Mouse (Mus musculus): ENCODE measurements around the gene Ubac2. TPM values are rescaled to one million over a fixed set of nuclear protein-coding genes. Genes with fewer than 3 reads are reported as not detected.

The Ubac2 gene
- polyA plus RNA-seq, 1 experiment from 2014 or later, result 78.2 TPM

DNA sequence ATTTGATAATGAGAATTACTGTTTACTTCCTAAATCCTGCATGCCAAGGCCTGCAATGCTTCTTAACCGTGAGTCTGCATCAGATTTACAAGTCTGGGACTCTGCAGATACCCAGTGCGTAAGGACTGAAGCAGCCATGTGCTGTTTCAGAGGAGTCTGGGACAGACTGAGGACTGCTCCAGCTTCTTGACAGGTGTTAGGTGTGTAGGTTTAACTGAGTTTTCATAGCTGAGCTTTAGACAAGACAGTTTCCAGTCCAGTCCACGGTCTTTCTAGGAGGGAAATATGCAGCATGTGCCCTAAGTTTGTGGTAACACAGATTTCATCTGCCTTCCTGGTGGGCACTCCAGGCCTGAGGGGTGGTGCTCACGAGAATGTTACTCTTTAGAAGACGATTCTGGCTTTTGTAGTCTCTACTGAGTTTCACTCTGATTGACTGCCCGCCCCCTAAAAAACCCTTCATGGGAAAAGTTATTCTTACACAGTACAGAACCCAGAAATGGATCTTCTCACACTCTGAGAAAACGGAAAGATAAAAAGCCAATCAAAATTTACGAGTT, 68.9 kb downstream of the Ubac2 start:
- no peaks in the 10 kb centered on the region for H3K4me1 ChIP-seq (ENCODE audit: control insufficient read depth, insufficient read depth, low read length)
- H3K4me2 ChIP-seq (replicated peaks; ENCODE audit: low read depth, low read length), result no peak overlapping the region
- no peak for ATAC-seq (ENCODE audit: low FRiP score, low TSS enrichment)
- H3K27ac ChIP-seq (ENCODE audit: low read depth, low read length), result no peak overlapping the region
- H3K36me3 ChIP-seq (ENCODE audit: control insufficient read depth, insufficient read depth, low read length), result no peaks in the 10 kb centered on the region
- no peak overlapping the region for H3K4me3 ChIP-seq (ENCODE audit: low read length)
- H3K27me3 ChIP-seq (ENCODE audit: control insufficient read depth, insufficient read depth, low read length), result no peaks in the 10 kb centered on the region
- H3K9ac ChIP-seq (ENCODE audit: low read depth, low read length), result no peak overlapping the region
- peaks cover 7% of the 10 kb centered on the region for H3K9me3 ChIP-seq (ENCODE audit: control insufficient read depth, low read length)
- WGBS, result 62% methylated on average over 8 of the region's 8 CpGs

DNA sequence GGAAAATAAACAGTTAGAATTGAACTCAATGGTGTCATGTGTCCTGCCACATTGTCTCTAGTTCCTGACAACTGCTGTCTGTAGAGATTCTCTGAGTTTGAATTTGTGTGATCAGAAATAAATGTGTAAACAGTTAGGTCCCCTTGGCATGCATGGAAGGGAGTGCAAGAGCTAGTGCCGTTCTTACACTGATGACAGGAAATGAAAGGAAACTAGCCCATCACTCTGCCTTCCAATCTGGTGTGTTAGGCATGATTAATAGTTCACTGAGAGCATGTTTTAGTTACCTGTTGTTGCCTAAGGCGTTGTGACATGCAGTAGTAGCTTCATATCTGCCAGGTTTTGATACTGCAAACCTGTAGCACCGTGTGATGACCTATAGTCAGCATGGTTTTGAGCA, 69.5 kb downstream of the Ubac2 start:
- Histone ChIP-seq H3K4me2 (replicated peaks; ENCODE audit: low read depth, low read length) (no peak overlapping the region), H3K36me3 (ENCODE audit: control insufficient read depth, insufficient read depth, low read length) (no peaks in the 10 kb centered on the region), H3K27me3 (ENCODE audit: control insufficient read depth, insufficient read depth, low read length) (no peaks in the 10 kb centered on the region), H3K4me1 (ENCODE audit: control insufficient read depth, insufficient read depth, low read length) (no peaks in the 10 kb centered on the region), H3K9ac (ENCODE audit: low read depth, low read length) (no peak overlapping the region), H3K27ac (ENCODE audit: low read depth, low read length) (no peak overlapping the region), H3K4me3 (ENCODE audit: low read length) (no peak overlapping the region), H3K9me3 (ENCODE audit: control insufficient read depth, low read length) (peaks cover 4% of the 10 kb centered on the region)
- ATAC-seq (ENCODE audit: low FRiP score, low TSS enrichment), result no peak
- 68% methylated on average over 3 of the region's 3 CpGs for WGBS

GRCm38 (mm10) chr14:121949436-121949835, 71.0 kb downstream of the Ubac2 start:
- no peak overlapping the region for H3K4me3 ChIP-seq (ENCODE audit: low read length)
- no peaks in the 10 kb centered on the region for H3K36me3 ChIP-seq (ENCODE audit: control insufficient read depth, insufficient read depth, low read length)
- H3K27me3 ChIP-seq (ENCODE audit: control insufficient read depth, insufficient read depth, low read length), result no peaks in the 10 kb centered on the region
- H3K4me1 ChIP-seq (ENCODE audit: control insufficient read depth, insufficient read depth, low read length), result no peaks in the 10 kb centered on the region
- H3K9ac ChIP-seq (ENCODE audit: low read depth, low read length), result no peak overlapping the region
- H3K4me2 ChIP-seq (replicated peaks; ENCODE audit: low read depth, low read length), result no peak overlapping the region
- no peak for ATAC-seq (ENCODE audit: low FRiP score, low TSS enrichment)
- H3K9me3 ChIP-seq (ENCODE audit: control insufficient read depth, low read length), result no peaks in the 10 kb centered on the region
- 92% methylated on average over 3 of the region's 3 CpGs for WGBS
- H3K27ac ChIP-seq (ENCODE audit: low read depth, low read length), result no peak overlapping the region

DNA sequence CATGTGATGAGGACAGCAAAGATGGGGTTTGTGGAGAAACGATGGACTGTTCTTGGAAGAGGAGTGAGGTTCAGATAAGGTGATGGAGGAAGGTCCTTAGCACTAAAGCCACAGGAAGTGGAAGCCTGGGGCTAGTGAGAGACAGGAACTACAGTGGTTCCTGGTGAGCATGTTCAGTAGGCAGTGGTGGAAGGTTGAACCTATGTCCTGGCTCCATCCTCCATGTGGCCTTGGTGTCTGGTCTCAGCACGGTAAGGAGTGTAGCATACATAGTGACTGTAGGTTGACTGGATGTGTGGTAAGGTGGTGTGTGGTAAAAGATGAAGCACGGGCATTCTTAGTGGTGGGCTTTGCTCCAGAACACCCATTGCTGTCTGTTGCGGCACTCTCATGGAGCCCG, 71.5 kb downstream of the Ubac2 start:
- no peaks in the 10 kb centered on the region for H3K27me3 ChIP-seq (ENCODE audit: control insufficient read depth, insufficient read depth, low read length)
- no peak overlapping the region for H3K4me2 ChIP-seq (replicated peaks; ENCODE audit: low read depth, low read length)
- ATAC-seq (ENCODE audit: low FRiP score, low TSS enrichment), result no peak
- no peak overlapping the region for H3K9ac ChIP-seq (ENCODE audit: low read depth, low read length)
- no peak overlapping the region for H3K4me3 ChIP-seq (ENCODE audit: low read length)
- no peak overlapping the region for H3K27ac ChIP-seq (ENCODE audit: low read depth, low read length)
- H3K36me3 ChIP-seq (ENCODE audit: control insufficient read depth, insufficient read depth, low read length), result no peaks in the 10 kb centered on the region
- H3K9me3 ChIP-seq (ENCODE audit: control insufficient read depth, low read length), result no peaks in the 10 kb centered on the region
- H3K4me1 ChIP-seq (ENCODE audit: control insufficient read depth, insufficient read depth, low read length), result no peaks in the 10 kb centered on the region
- 95% methylated on average over 5 of the region's 5 CpGs for WGBS

DNA sequence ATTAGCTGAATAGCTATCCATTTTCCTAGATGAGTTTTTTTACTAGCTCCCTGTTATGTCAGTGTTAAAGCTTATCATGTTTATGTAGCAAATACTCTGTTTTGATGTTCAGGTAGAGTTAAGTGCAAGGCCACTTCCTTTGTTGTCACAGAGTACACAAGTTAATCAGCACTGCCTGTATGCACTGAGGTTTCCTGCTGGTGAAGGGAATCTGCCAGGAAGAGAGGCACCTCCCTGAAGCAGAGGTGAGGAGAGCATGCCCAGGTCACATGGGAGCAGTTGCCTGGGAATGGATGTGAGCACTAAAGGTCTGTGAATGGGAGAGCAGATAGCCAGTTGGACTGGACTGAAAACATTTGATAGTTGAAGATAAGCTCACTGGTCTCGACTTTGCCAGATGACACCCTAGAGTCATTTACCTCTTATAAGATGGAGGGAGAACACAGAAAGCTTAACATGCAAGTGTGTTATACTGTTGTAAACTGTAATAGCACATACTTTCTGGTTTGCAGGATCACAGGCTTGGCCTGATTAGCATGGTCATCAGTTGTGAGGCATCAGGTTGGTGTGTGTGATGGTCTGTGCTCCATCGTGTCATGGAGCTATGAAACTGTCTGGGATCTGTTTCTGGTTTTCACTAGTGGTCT, 73.1 kb downstream of the Ubac2 start:
- ATAC-seq (ENCODE audit: low FRiP score, low TSS enrichment), result no peak
- no peak overlapping the region for H3K4me2 ChIP-seq (replicated peaks; ENCODE audit: low read depth, low read length)

GRCm38 (mm10) chr14:121952046-121952400, 73.6 kb downstream of the Ubac2 start:
- WGBS, result 78% methylated on average over 5 of the region's 5 CpGs
- no peak for ATAC-seq (ENCODE audit: low FRiP score, low TSS enrichment)
- Histone ChIP-seq H3K9me3 (ENCODE audit: control insufficient read depth, low read length) (no peaks in the 10 kb centered on the region), H3K27ac (ENCODE audit: low read depth, low read length) (no peak overlapping the region), H3K9ac (ENCODE audit: low read depth, low read length) (no peak overlapping the region), H3K4me1 (ENCODE audit: control insufficient read depth, insufficient read depth, low read length) (no peaks in the 10 kb centered on the region), H3K4me2 (replicated peaks; ENCODE audit: low read depth, low read length) (no peak overlapping the region), H3K36me3 (ENCODE audit: control insufficient read depth, insufficient read depth, low read length) (no peaks in the 10 kb centered on the region), H3K27me3 (ENCODE audit: control insufficient read depth, insufficient read depth, low read length) (no peaks in the 10 kb centered on the region), H3K4me3 (ENCODE audit: low read length) (no peak overlapping the region)

More for the DNA sequence above, 73.1 kb downstream of the Ubac2 start:
- no peaks in the 10 kb centered on the region for H3K4me1 ChIP-seq (ENCODE audit: control insufficient read depth, insufficient read depth, low read length)
- H3K36me3 ChIP-seq (ENCODE audit: control insufficient read depth, insufficient read depth, low read length), result no peaks in the 10 kb centered on the region
- no peak overlapping the region for H3K9ac ChIP-seq (ENCODE audit: low read depth, low read length)
- no peak overlapping the region for H3K4me3 ChIP-seq (ENCODE audit: low read length)
- H3K9me3 ChIP-seq (ENCODE audit: control insufficient read depth, low read length), result no peaks in the 10 kb centered on the region
- H3K27me3 ChIP-seq (ENCODE audit: control insufficient read depth, insufficient read depth, low read length), result no peaks in the 10 kb centered on the region
- 66% methylated on average over 2 of the region's 2 CpGs for WGBS
- H3K27ac ChIP-seq (ENCODE audit: low read depth, low read length), result no peak overlapping the region

GRCm38 (mm10) chr14:121954129-121954528, 75.7 kb downstream of the Ubac2 start:
- Histone ChIP-seq H3K9me3 (ENCODE audit: control insufficient read depth, low read length) (no peaks in the 10 kb centered on the region), H3K27ac (ENCODE audit: low read depth, low read length) (no peak overlapping the region), H3K36me3 (ENCODE audit: control insufficient read depth, insufficient read depth, low read length) (no peaks in the 10 kb centered on the region), H3K4me3 (ENCODE audit: low read length) (no peak overlapping the region), H3K27me3 (ENCODE audit: control insufficient read depth, insufficient read depth, low read length) (no peaks in the 10 kb centered on the region), H3K4me2 (replicated peaks; ENCODE audit: low read depth, low read length) (no peak overlapping the region), H3K4me1 (ENCODE audit: control insufficient read depth, insufficient read depth, low read length) (peaks cover 7% of the 10 kb centered on the region), H3K9ac (ENCODE audit: low read depth, low read length) (no peak overlapping the region)
- WGBS, result 93% methylated on average over 11 of the region's 11 CpGs
- no peak for ATAC-seq (ENCODE audit: low FRiP score, low TSS enrichment)

GRCm38 (mm10) chr14:121954608-121955007, 76.2 kb downstream of the Ubac2 start:
- WGBS, result 95% methylated on average over 12 of the region's 12 CpGs
- no peaks in the 10 kb centered on the region for H3K9me3 ChIP-seq (ENCODE audit: control insufficient read depth, low read length)
- H3K27me3 ChIP-seq (ENCODE audit: control insufficient read depth, insufficient read depth, low read length), result no peaks in the 10 kb centered on the region
- peaks cover 8% of the 10 kb centered on the region for H3K4me1 ChIP-seq (ENCODE audit: control insufficient read depth, insufficient read depth, low read length)
- H3K4me2 ChIP-seq (replicated peaks; ENCODE audit: low read depth, low read length), result no peak overlapping the region
- H3K9ac ChIP-seq (ENCODE audit: low read depth, low read length), result no peak overlapping the region
- H3K4me3 ChIP-seq (ENCODE audit: low read length), result no peak overlapping the region
- no peak for ATAC-seq (ENCODE audit: low FRiP score, low TSS enrichment)
- H3K27ac ChIP-seq (ENCODE audit: low read depth, low read length), result no peak overlapping the region
- H3K36me3 ChIP-seq (ENCODE audit: control insufficient read depth, insufficient read depth, low read length), result no peaks in the 10 kb centered on the region

DNA sequence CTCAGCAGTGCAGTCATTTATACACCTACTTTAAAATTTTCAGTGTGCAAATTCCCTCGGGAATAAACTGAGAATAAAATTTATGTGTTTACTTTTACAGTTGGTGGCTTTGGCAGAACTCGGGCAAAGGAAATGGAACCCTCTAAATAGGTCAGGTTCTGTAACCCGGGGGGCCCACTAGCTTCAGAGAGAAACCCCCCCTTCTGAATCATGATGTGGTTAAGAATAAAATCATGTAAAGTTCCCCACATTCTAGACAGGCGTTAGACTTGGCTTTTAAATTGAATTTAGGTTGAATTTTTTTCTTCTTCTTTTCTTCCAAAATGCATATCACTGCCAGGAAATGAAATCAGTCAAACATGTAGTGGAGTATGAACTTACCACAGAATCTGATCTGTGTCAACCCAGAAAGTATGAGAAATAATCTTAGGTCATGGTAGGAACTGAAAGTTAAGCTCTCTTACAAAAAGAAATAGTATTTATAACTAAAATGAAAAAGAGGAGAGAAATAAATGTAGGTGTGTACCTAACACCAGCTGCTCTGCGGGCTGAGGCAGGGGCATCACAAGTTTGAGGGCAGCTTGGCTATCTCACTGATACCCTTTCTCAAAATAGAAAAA, 76.9 kb downstream of the Ubac2 start:
- Histone ChIP-seq H3K9ac (ENCODE audit: low read depth, low read length) (no peak overlapping the region), H3K4me1 (ENCODE audit: control insufficient read depth, insufficient read depth, low read length) (peaks cover 8% of the 10 kb centered on the region), H3K4me3 (ENCODE audit: low read length) (no peak overlapping the region), H3K9me3 (ENCODE audit: control insufficient read depth, low read length) (no peaks in the 10 kb centered on the region), H3K4me2 (replicated peaks; ENCODE audit: low read depth, low read length) (no peak overlapping the region), H3K27ac (ENCODE audit: low read depth, low read length) (no peak overlapping the region), H3K27me3 (ENCODE audit: control insufficient read depth, insufficient read depth, low read length) (no peaks in the 10 kb centered on the region), H3K36me3 (ENCODE audit: control insufficient read depth, insufficient read depth, low read length) (no peaks in the 10 kb centered on the region)
- no peak for ATAC-seq (ENCODE audit: low FRiP score, low TSS enrichment)
- 57% methylated on average over 5 of the region's 5 CpGs for WGBS

All from kidney, embryonic 14.5 days (tissue).